Mouse (Mus musculus): ENCODE measurements around the gene Ppp1r12a. TPM values are rescaled to one million over a fixed set of nuclear protein-coding genes. Genes with fewer than 3 reads are reported as not detected.

Gene Ppp1r12a
- polyA plus RNA-seq, 1 experiment from 2014 or later: 117 TPM

- no peak overlapping the region for H3K4me3 ChIP-seq (ENCODE audit: low read depth, low read length)
- peak; percentile 15; the same call in 1 of the 2 replicates for ATAC-seq (replicated peaks; ENCODE audit: low FRiP score, low TSS enrichment, low read depth)
- DNase-seq (ENCODE audit: low spot score): no peak
Measured at GRCm38 (mm10) chr10:108155042-108155686, 6.8 kb upstream of the Ppp1r12a start.

GRCm38 (mm10) chr10:108155687-108156067 lies 6.3 kb upstream of the Ppp1r12a start:
- Histone ChIP-seq H3K4me3 (ENCODE audit: low read depth, low read length) (no peak overlapping the region), H3K9ac (ENCODE audit: low read length) (no peak overlapping the region), H3K36me3 (ENCODE audit: control insufficient read depth, insufficient read depth, low read length) (no peaks in the 10 kb centered on the region), H3K4me1 (replicated peaks; ENCODE audit: control insufficient read depth, insufficient read depth, low read length) (peaks cover 3% of the 10 kb centered on the region; the same call in 1 of the 2 replicates), H3K9me3 (ENCODE audit: control insufficient read depth, low read length) (no peaks in the 10 kb centered on the region), H3K27ac (ENCODE audit: low read depth) (0 out of 2 replicates have a peak overlapping the region, but pooled peaks have one; percentile 5), H3K4me2 (ENCODE audit: low read length) (no peak overlapping the region), H3K27me3 (replicated peaks; ENCODE audit: control insufficient read depth, insufficient read depth, low read length) (no peaks in the 10 kb centered on the region)
- WGBS: 54% methylated on average over 7 of the region's 7 CpGs
- ATAC-seq (replicated peaks; ENCODE audit: low FRiP score, low TSS enrichment, low read depth): peak; percentile 47; the same call in 1 of the 2 replicates
- DNase-seq (ENCODE audit: low spot score): no peak

More at GRCm38 (mm10) chr10:108155042-108155686, 6.8 kb upstream of the Ppp1r12a start:
- 63% methylated on average over 21 of the region's 21 CpGs for WGBS
- Histone ChIP-seq H3K9me3 (ENCODE audit: control insufficient read depth, low read length) (no peaks in the 10 kb centered on the region), H3K9ac (ENCODE audit: low read length) (no peak overlapping the region), H3K4me2 (ENCODE audit: low read length) (no peak overlapping the region), H3K36me3 (ENCODE audit: control insufficient read depth, insufficient read depth, low read length) (no peaks in the 10 kb centered on the region), H3K4me1 (replicated peaks; ENCODE audit: control insufficient read depth, insufficient read depth, low read length) (0 out of 2 replicates have a peak, but pooled peaks cover 3% of the 10 kb centered on the region), H3K27ac (ENCODE audit: low read depth) (peak overlapping the region; percentile 5; the same call in 1 of the 2 replicates), H3K27me3 (replicated peaks; ENCODE audit: control insufficient read depth, insufficient read depth, low read length) (no peaks in the 10 kb centered on the region)

- ATAC-seq (replicated peaks; ENCODE audit: low FRiP score, low TSS enrichment, low read depth): no peak
Measured at GRCm38 (mm10) chr10:108156128-108156527, 5.9 kb upstream of the Ppp1r12a start.

GRCm38 (mm10) chr10:108159002-108159401 lies 3.0 kb upstream of the Ppp1r12a start:
- Histone ChIP-seq H3K9me3 (ENCODE audit: control insufficient read depth, low read length) (no peaks in the 10 kb centered on the region), H3K4me3 (ENCODE audit: low read depth, low read length) (no peak overlapping the region), H3K36me3 (ENCODE audit: control insufficient read depth, insufficient read depth, low read length) (no peaks in the 10 kb centered on the region), H3K4me1 (replicated peaks; ENCODE audit: control insufficient read depth, insufficient read depth, low read length) (peaks cover 7% of the 10 kb centered on the region), H3K4me2 (ENCODE audit: low read length) (no peak overlapping the region), H3K9ac (ENCODE audit: low read length) (no peak overlapping the region), H3K27me3 (replicated peaks; ENCODE audit: control insufficient read depth, insufficient read depth, low read length) (no peaks in the 10 kb centered on the region), H3K27ac (ENCODE audit: low read depth) (no peak overlapping the region)
- no peak for ATAC-seq (replicated peaks; ENCODE audit: low FRiP score, low TSS enrichment, low read depth)
- 90% methylated on average over 14 of the region's 14 CpGs for WGBS
- DNase-seq (ENCODE audit: low spot score): no peak

More at GRCm38 (mm10) chr10:108156128-108156527, 5.9 kb upstream of the Ppp1r12a start:
- H3K27me3 ChIP-seq (replicated peaks; ENCODE audit: control insufficient read depth, insufficient read depth, low read length): no peaks in the 10 kb centered on the region
- no peak overlapping the region for H3K9ac ChIP-seq (ENCODE audit: low read length)
- no peak overlapping the region for H3K4me3 ChIP-seq (ENCODE audit: low read depth, low read length)
- H3K36me3 ChIP-seq (ENCODE audit: control insufficient read depth, insufficient read depth, low read length): no peaks in the 10 kb centered on the region
- no peak for DNase-seq (ENCODE audit: low spot score)
- H3K9me3 ChIP-seq (ENCODE audit: control insufficient read depth, low read length): no peaks in the 10 kb centered on the region
- peaks cover 7% of the 10 kb centered on the region for H3K4me1 ChIP-seq (replicated peaks; ENCODE audit: control insufficient read depth, insufficient read depth, low read length)
- WGBS: 79% methylated on average over 3 of the region's 3 CpGs
- H3K4me2 ChIP-seq (ENCODE audit: low read length): no peak overlapping the region
- H3K27ac ChIP-seq (ENCODE audit: low read depth): no peak overlapping the region

- no peaks in the 10 kb centered on the region for H3K27me3 ChIP-seq (replicated peaks; ENCODE audit: control insufficient read depth, insufficient read depth, low read length)
- peak overlapping the region; percentile 100 for H3K9ac ChIP-seq (ENCODE audit: low read length)
- peak overlapping the region; percentile 91 for H3K4me3 ChIP-seq (ENCODE audit: low read depth, low read length)
- peaks cover 26% of the 10 kb centered on the region for H3K4me1 ChIP-seq (replicated peaks; ENCODE audit: control insufficient read depth, insufficient read depth, low read length)
- peak overlapping the region; percentile 99 for H3K27ac ChIP-seq (ENCODE audit: low read depth)
- DNase-seq (ENCODE audit: low spot score) (peak; percentile 77), ATAC-seq (replicated peaks; ENCODE audit: low FRiP score, low TSS enrichment, low read depth) (peak; percentile 44)
- H3K4me2 ChIP-seq (ENCODE audit: low read length): peak overlapping the region; percentile 76
- H3K36me3 ChIP-seq (ENCODE audit: control insufficient read depth, insufficient read depth, low read length): 0 out of 2 replicates have a peak, but pooled peaks cover 4% of the 10 kb centered on the region
- H3K9me3 ChIP-seq (ENCODE audit: control insufficient read depth, low read length): no peaks in the 10 kb centered on the region
- WGBS: under 1% methylated on average over 60 of the region's 79 CpGs
Measured at GRCm38 (mm10) chr10:108162297-108163020, 466 bp downstream of the Ppp1r12a start.

GRCm38 (mm10) chr10:108163021-108163410 lies 1.0 kb downstream of the Ppp1r12a start:
- Histone ChIP-seq H3K36me3 (ENCODE audit: control insufficient read depth, insufficient read depth, low read length) (0 out of 2 replicates have a peak, but pooled peaks cover 4% of the 10 kb centered on the region), H3K4me2 (ENCODE audit: low read length) (peak overlapping the region; percentile 76), H3K9me3 (ENCODE audit: control insufficient read depth, low read length) (no peaks in the 10 kb centered on the region), H3K27ac (ENCODE audit: low read depth) (peak overlapping the region; percentile 99), H3K4me3 (ENCODE audit: low read depth, low read length) (peak overlapping the region; percentile 91), H3K9ac (ENCODE audit: low read length) (peak overlapping the region; percentile 100), H3K27me3 (replicated peaks; ENCODE audit: control insufficient read depth, insufficient read depth, low read length) (no peaks in the 10 kb centered on the region), H3K4me1 (replicated peaks; ENCODE audit: control insufficient read depth, insufficient read depth, low read length) (peaks cover 26% of the 10 kb centered on the region)
- DNase-seq (ENCODE audit: low spot score) (peak; percentile 64), ATAC-seq (replicated peaks; ENCODE audit: low FRiP score, low TSS enrichment, low read depth) (no peak)
- WGBS: 0% methylated on average over 12 of the region's 12 CpGs

- H3K27ac ChIP-seq (ENCODE audit: low read depth): peak overlapping the region; percentile 99
- peak overlapping the region; percentile 91 for H3K4me3 ChIP-seq (ENCODE audit: low read depth, low read length)
- peaks cover 26% of the 10 kb centered on the region for H3K4me1 ChIP-seq (replicated peaks; ENCODE audit: control insufficient read depth, insufficient read depth, low read length)
- DNase-seq (ENCODE audit: low spot score) (no peak), ATAC-seq (replicated peaks; ENCODE audit: low FRiP score, low TSS enrichment, low read depth) (no peak)
- H3K36me3 ChIP-seq (ENCODE audit: control insufficient read depth, insufficient read depth, low read length): 0 out of 2 replicates have a peak, but pooled peaks cover 4% of the 10 kb centered on the region
- peak overlapping the region; percentile 100 for H3K9ac ChIP-seq (ENCODE audit: low read length)
- no peaks in the 10 kb centered on the region for H3K9me3 ChIP-seq (ENCODE audit: control insufficient read depth, low read length)
- peak overlapping the region; percentile 76 for H3K4me2 ChIP-seq (ENCODE audit: low read length)
- 10% methylated on average over 3 of the region's 3 CpGs for WGBS
- no peaks in the 10 kb centered on the region for H3K27me3 ChIP-seq (replicated peaks; ENCODE audit: control insufficient read depth, insufficient read depth, low read length)
Measured at GRCm38 (mm10) chr10:108163451-108163850, 1.5 kb downstream of the Ppp1r12a start.

GRCm38 (mm10) chr10:108167823-108168222 lies 5.8 kb downstream of the Ppp1r12a start:
- no peak for DNase-seq (ENCODE audit: low spot score)
- Histone ChIP-seq H3K27me3 (replicated peaks; ENCODE audit: control insufficient read depth, insufficient read depth, low read length) (no peaks in the 10 kb centered on the region), H3K27ac (ENCODE audit: low read depth) (no peak overlapping the region), H3K36me3 (ENCODE audit: control insufficient read depth, insufficient read depth, low read length) (0 out of 2 replicates have a peak, but pooled peaks cover 4% of the 10 kb centered on the region), H3K4me1 (replicated peaks; ENCODE audit: control insufficient read depth, insufficient read depth, low read length) (peaks cover 30% of the 10 kb centered on the region), H3K4me2 (ENCODE audit: low read length) (no peak overlapping the region), H3K4me3 (ENCODE audit: low read depth, low read length) (no peak overlapping the region), H3K9me3 (ENCODE audit: control insufficient read depth, low read length) (no peaks in the 10 kb centered on the region), H3K9ac (ENCODE audit: low read length) (no peak overlapping the region)
- ATAC-seq (replicated peaks; ENCODE audit: low FRiP score, low TSS enrichment, low read depth): no peak
- 76% methylated on average over 5 of the region's 5 CpGs for WGBS

All from intestine, embryonic 14.5 days (tissue).